ENCODE assay signal across 20 mouse cellular contexts in the genomic region with DNA sequence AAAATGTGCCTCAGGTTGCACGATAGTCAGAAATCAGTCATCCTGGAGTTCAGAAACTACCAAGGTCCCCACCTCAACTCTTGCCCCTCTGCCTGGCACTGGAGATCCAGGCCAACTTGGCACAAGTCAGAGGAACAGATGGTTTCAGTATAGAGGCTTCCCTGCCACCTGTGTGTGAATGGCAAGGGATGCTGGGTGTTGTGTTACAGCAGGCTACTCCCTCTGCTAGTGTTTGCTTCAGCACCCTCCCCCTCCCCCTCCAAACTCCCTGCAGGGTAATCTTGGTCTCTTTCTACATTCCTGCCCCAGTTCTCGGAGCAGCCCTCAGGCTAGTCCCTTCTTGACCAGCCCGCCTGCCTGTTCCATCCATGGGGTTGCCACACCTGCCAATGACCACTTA. TPM values are rescaled to one million over a fixed set of nuclear protein-coding genes. Genes with fewer than 3 reads are reported as not detected.
DNase-seq lines count a peak whose midpoint lies in the region; ATAC-seq lines count a peak whose summit lies in the region.
"Had no signal": no experiment of that assay in that cellular context is flagged by ENCODE, and none has a peak within 500 bp of the region (broad histone marks: within the 10 kb centered on the region; RNA-seq: fewer than 3 reads in every experiment).

No protein-coding gene starts in this region.

- no peak for DNase-seq in forebrain, embryonic 10.5 days (ENCODE audit: extremely low spot score, low spot score)
- peak; percentile 44 for DNase-seq in retina, postnatal 1 day
- no peak for DNase-seq in retina, embryonic 14.5 days (ENCODE audit: low spot score)
- peak; percentile 66 to 74 for DNase-seq in cerebellum, adult 18-20 months
- DNase-seq in spleen, postnatal 36 days (ENCODE audit: low spot score in 2 of 2), result no peak
- DNase-seq in heart, embryonic 10.5 days (ENCODE audit: low spot score), result no peak
- DNase-seq: adrenal gland, postnatal 25 days; kidney, adult 18-20 months; layer of hippocampus, postnatal 36 days; lung, postnatal 10 days; right cerebral cortex, adult 18-20 months; thymus, postnatal 36 days had no signal

- ATAC-seq in forebrain, embryonic 15.5 days (replicated peaks), result no peak

- no peaks in the 10 kb centered on the region for H3K36me3 ChIP-seq in forebrain, embryonic 15.5 days
- H3K36me3 ChIP-seq in forebrain, embryonic 10.5 days (replicated peaks), result no peaks in the 10 kb centered on the region
- peaks cover 12% of the 10 kb centered on the region; the same call in 1 of the 2 replicates for H3K36me3 ChIP-seq in heart, embryonic 10.5 days
- H3K36me3 ChIP-seq: heart, embryonic 15.5 days; hindbrain, embryonic 13.5 days; liver, embryonic 12.5 days had no signal

- WGBS in forebrain, embryonic 15.5 days, result 48% methylated on average over 3 of the region's 3 CpGs
- 53% methylated on average over 3 of the region's 3 CpGs for WGBS in forebrain, embryonic 10.5 days
- WGBS in heart, embryonic 10.5 days, result 70% methylated on average over 3 of the region's 3 CpGs

- H3K27me3 ChIP-seq in forebrain, embryonic 15.5 days, result no peaks in the 10 kb centered on the region
- H3K27me3 ChIP-seq in forebrain, embryonic 10.5 days (ENCODE audit: poor library complexity, severe bottlenecking), result peaks cover 18% of the 10 kb centered on the region
- H3K27me3 ChIP-seq in heart, embryonic 10.5 days (ENCODE audit: insufficient read depth, poor library complexity, severe bottlenecking), result peaks cover 14% of the 10 kb centered on the region
- H3K27me3 ChIP-seq: heart, embryonic 15.5 days had no signal

- no peak overlapping the region for H3K4me3 ChIP-seq in forebrain, embryonic 15.5 days
- no peak overlapping the region for H3K4me3 ChIP-seq in forebrain, embryonic 10.5 days
- H3K4me3 ChIP-seq in heart, embryonic 10.5 days, result no peak overlapping the region
- H3K4me3 ChIP-seq: heart, embryonic 15.5 days; hindbrain, embryonic 13.5 days had no signal

- no peak overlapping the region for H3K4me2 ChIP-seq in forebrain, embryonic 15.5 days (replicated peaks)

- H3K4me1 ChIP-seq in forebrain, embryonic 15.5 days, result peaks cover 35% of the 10 kb centered on the region
- peaks cover 32% of the 10 kb centered on the region for H3K4me1 ChIP-seq in forebrain, embryonic 10.5 days
- peaks cover 37% of the 10 kb centered on the region for H3K4me1 ChIP-seq in heart, embryonic 10.5 days

- peak overlapping the region; percentile 4; the same call in 1 of the 2 replicates for H3K27ac ChIP-seq in forebrain, embryonic 15.5 days (replicated peaks)
- no peak overlapping the region for H3K27ac ChIP-seq in forebrain, embryonic 10.5 days
- no peak overlapping the region for H3K27ac ChIP-seq in heart, embryonic 10.5 days
- H3K27ac ChIP-seq: heart, embryonic 15.5 days; hindbrain, embryonic 13.5 days; limb, embryonic 10.5 days had no signal

- H3K9me3 ChIP-seq in forebrain, embryonic 15.5 days, result no peaks in the 10 kb centered on the region
- H3K9me3 ChIP-seq in forebrain, embryonic 10.5 days, result no peaks in the 10 kb centered on the region
- H3K9me3 ChIP-seq in heart, embryonic 10.5 days, result no peaks in the 10 kb centered on the region
- H3K9me3 ChIP-seq: heart, embryonic 15.5 days; hindbrain, embryonic 13.5 days; limb, embryonic 10.5 days; liver, embryonic 12.5 days had no signal

- H3K9ac ChIP-seq in forebrain, embryonic 15.5 days (replicated peaks), result no peak overlapping the region
- H3K9ac ChIP-seq: heart, embryonic 15.5 days; hindbrain, embryonic 13.5 days had no signal

RNA-seq across cellular contexts. Expression of a gene that starts 13.8 kb away (rescaled TPM):
- polyA plus RNA-seq in forebrain, embryonic 15.5 days (2015; fragmentation: Nextera tagmentation; extraction: Ambion mirVana), result 6.9 and 8.7 TPM in 2 replicates
- 1.5 and 1.6 TPM in 2 replicates for polyA plus RNA-seq in forebrain, embryonic 10.5 days (2016; fragmentation: Nextera tagmentation; extraction: Ambion mirVana)
- 0.70 and 0.84 TPM in 2 replicates for polyA plus RNA-seq in heart, embryonic 10.5 days (2016; fragmentation: Nextera tagmentation; extraction: Ambion mirVana)

RNA-seq across cellular contexts. Expression of a gene that starts 14.3 kb away (rescaled TPM):
- 53.0 and 54.0 TPM in 2 replicates for polyA plus RNA-seq in forebrain, embryonic 15.5 days (2015; fragmentation: Nextera tagmentation; extraction: Ambion mirVana)
- polyA plus RNA-seq in forebrain, embryonic 10.5 days (2016; fragmentation: Nextera tagmentation; extraction: Ambion mirVana), result 28.0 and 28.6 TPM in 2 replicates
- 24.5 and 32.4 TPM in 2 replicates for polyA plus RNA-seq in heart, embryonic 10.5 days (2016; fragmentation: Nextera tagmentation; extraction: Ambion mirVana)

RNA-seq across cellular contexts. Expression of a gene that starts 18.6 kb away (rescaled TPM):
- not detected in 2 replicates for polyA plus RNA-seq in forebrain, embryonic 15.5 days (2015; fragmentation: Nextera tagmentation; extraction: Ambion mirVana)
- polyA plus RNA-seq in forebrain, embryonic 10.5 days (2016; fragmentation: Nextera tagmentation; extraction: Ambion mirVana), result not detected in 2 replicates
- polyA plus RNA-seq in heart, embryonic 10.5 days (2016; fragmentation: Nextera tagmentation; extraction: Ambion mirVana), result not detected in 2 replicates
- polyA plus RNA-seq: activated CD4-positive, CD25-positive, alpha-beta regulatory T cell, adult 4 months; heart, embryonic 15.5 days; hindbrain, embryonic 13.5 days; limb, embryonic 10.5 days; liver, embryonic 12.5 days; neural tube, embryonic 14.5 days had no signal

RNA-seq across cellular contexts. Expression of a gene that starts 27.7 kb away (rescaled TPM):
- 38.6 and 51.0 TPM in 2 replicates for polyA plus RNA-seq in forebrain, embryonic 15.5 days (2015; fragmentation: Nextera tagmentation; extraction: Ambion mirVana)
- polyA plus RNA-seq in forebrain, embryonic 10.5 days (2016; fragmentation: Nextera tagmentation; extraction: Ambion mirVana), result 2.6 and 3.4 TPM in 2 replicates
- not detected in 2 replicates for polyA plus RNA-seq in heart, embryonic 10.5 days (2016; fragmentation: Nextera tagmentation; extraction: Ambion mirVana)
- polyA plus RNA-seq: activated CD4-positive, CD25-positive, alpha-beta regulatory T cell, adult 4 months; limb, embryonic 10.5 days; spleen, adult 2 months had no signal

RNA-seq across cellular contexts. Expression of a gene that starts 30.8 kb away (rescaled TPM):
- polyA plus RNA-seq in forebrain, embryonic 15.5 days (2015; fragmentation: Nextera tagmentation; extraction: Ambion mirVana), result 14.9 and 19.5 TPM in 2 replicates
- 11.0 and 13.7 TPM in 2 replicates for polyA plus RNA-seq in forebrain, embryonic 10.5 days (2016; fragmentation: Nextera tagmentation; extraction: Ambion mirVana)
- 35.2 and 50.8 TPM in 2 replicates for polyA plus RNA-seq in heart, embryonic 10.5 days (2016; fragmentation: Nextera tagmentation; extraction: Ambion mirVana)

Comparison
In these comparisons a context has a peak if more than half of its experiments do, and no peak if none do; other contexts are left out.
1. DNase-seq: peak in retina, postnatal 1 day (single experiment) and cerebellum, adult 18-20 months (2 of 2); none in forebrain, embryonic 10.5 days (single experiment), retina, embryonic 14.5 days (single experiment), spleen, postnatal 36 days (0 of 2) and heart, embryonic 10.5 days (single experiment).